Mouse (Mus musculus): Measurements from ENCODE around the gene Ing4. TPM values are rescaled to one million over a fixed set of nuclear protein-coding genes. Genes with fewer than 3 reads are reported as not detected.
"Not testable (repeated sequence)": the region's sequence is repeated elsewhere in the genome, so short reads cannot be mapped to it uniquely, and the experiment has no call there.

The Ing4 gene
- 10 to 100 TPM; 60.8 to 61.1 TPM for total RNA-seq (2021)
- long read RNA-seq, experiment 1, transcript Ing4-201 (8 exons, 1,629 nt): major isoform, 36 of 76 reads
- long read RNA-seq, experiment 1, transcript Ing4-205 (8 exons, 1,446 nt): minor isoform, 6 of 76 reads
- long read RNA-seq, experiment 1, partial matches to known transcripts: 2 of 76 reads
- long read RNA-seq, experiment 1, other reads (novel, unspliced or antisense): 31 of 76 reads
- long read RNA-seq, experiment 2, transcript Ing4-201 (8 exons, 1,629 nt): major isoform, 37 of 68 reads
- long read RNA-seq, experiment 2, transcript Ing4-205 (8 exons, 1,446 nt): minor isoform, 6 of 68 reads
- long read RNA-seq, experiment 2, partial matches to known transcripts: 0 of 68 reads
- long read RNA-seq, experiment 2, other reads (novel, unspliced or antisense): 25 of 68 reads

DNA sequence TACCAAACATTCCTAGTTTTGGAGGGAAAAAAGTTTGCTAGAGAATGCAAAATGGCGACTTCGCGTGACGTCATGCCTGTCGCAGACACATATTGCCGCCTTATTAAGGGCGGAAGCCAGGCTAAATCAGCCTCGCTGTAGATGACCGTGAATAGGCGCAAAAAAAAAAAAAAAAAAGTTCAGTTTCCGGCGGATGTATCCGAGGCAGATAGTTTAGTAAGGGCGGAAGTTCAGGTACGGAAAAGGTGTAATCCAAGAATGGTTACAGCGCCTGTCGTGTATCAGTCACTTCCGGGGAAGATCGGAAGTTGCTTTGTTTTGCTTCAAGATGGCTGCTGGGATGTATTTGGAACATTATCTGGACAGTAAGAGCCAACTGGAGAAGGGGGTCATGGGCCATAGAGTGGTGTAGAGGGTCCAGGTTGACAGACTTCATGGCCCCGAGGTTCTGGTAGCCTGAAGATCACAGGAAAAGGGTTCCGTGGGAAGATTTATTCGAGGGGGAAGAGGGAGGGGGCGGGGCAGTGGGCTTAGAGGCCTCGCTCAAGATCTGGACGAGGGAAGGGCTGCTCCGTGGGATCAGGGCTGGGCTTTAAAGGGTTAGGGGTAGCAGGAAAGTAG, at the start of gene Ing4:
Gene Ing4, plus strand, starts transcription at position 228 of the 621 bp plus-strand sequence.
- peak; percentile 93 to 95 for DNase-seq (ENCODE audit: low spot score in 2 of 2)
- intact Hi-C loops (cut with DNase I): loop anchor here (1.0 kb wide), 1 partner anchor 30 kb away; the partner anchor contains the start of gene Zfp384

DNA sequence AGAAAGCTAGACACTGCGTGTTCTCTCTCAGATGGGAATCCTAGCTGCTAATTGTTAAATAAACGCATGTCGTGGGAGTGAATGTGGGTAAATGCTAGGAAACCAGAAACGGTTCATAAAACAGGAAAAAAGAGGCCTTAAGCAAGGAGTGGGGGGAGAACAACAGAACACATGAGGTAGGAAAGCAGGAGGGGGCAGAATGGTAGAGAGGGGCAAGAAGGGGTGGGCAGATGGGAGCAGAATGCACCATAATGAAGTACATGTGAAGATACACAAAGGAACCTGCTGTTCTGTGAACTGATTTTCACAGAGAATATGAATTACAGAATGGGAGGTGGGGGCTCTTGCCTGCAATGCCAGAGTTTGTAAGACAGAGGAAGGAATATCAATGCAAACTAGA, 47.3 kb upstream of the Ing4 start:
- intact Hi-C loops (cut with DNase I): no loop called here
- peak in 1 of 2 experiments; percentile 67 for DNase-seq (ENCODE audit: low spot score in 2 of 2)

DNA sequence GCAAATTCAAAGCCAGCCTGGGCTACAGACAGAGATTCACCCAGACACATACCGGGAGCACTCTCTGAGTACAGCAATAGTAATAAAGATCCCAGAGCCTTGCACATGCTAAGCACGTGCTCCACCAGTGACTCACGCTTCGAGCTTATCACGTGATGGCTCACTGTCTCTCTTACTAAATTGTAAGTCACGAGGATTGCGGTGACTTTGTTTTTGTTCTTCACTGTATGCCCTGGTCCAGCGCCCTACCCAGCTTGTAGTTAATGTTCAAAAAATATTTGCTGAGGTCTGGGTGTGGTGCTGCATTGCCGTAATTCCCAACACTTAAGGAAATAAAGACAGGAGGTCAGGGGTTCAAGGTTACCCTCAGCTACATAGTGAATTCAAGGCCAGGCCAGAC, 46.2 kb upstream of the Ing4 start:
- intact Hi-C loops (cut with DNase I): no loop called here
- DNase-seq (ENCODE audit: low spot score in 2 of 2): no peak

DNA sequence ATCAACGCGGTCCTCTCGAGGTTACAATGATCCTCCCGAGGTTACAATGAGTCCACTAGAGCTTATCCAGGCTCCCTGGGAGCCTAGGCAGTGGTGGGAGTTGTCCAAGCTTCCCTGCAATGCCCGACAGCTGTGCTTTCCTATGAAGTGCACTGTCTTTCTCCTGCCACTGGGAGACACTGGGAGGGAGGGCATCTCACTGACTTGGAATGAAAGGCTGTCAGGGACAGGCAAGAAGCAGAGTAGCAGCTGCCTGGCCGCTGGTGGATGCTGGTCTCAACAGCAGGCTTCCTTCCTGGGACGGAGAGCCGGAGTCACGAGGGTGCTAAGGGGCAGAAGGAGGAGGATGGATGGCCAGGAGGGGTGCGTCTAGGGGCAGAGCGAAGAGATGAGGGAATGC, 45.7 kb upstream of the Ing4 start:
- intact Hi-C loops (cut with DNase I): no loop called here
- peak; percentile 30 to 58 for DNase-seq (ENCODE audit: low spot score in 2 of 2)

DNA sequence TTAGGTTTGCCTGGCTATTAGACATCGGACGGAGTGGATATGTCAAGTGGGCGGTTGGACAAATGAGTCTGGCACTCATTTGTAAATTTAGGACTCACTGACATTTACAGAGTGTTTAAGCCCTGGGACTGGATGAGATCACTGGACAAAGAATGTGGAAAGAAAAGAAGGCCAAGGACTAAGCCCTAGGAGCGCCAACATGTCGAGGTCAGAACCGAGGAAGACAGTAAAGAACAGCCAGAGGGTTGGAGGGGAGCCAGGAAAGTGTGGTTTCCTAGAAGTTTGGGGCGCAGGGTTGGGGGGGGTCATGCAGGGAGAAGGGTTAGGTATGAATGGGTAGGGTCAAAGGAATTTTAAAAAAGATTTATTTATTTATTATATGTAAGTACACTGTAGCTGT, 44.3 kb upstream of the Ing4 start:
- no peak for DNase-seq (ENCODE audit: low spot score in 2 of 2)
- intact Hi-C loops (cut with DNase I): no loop called here

DNA sequence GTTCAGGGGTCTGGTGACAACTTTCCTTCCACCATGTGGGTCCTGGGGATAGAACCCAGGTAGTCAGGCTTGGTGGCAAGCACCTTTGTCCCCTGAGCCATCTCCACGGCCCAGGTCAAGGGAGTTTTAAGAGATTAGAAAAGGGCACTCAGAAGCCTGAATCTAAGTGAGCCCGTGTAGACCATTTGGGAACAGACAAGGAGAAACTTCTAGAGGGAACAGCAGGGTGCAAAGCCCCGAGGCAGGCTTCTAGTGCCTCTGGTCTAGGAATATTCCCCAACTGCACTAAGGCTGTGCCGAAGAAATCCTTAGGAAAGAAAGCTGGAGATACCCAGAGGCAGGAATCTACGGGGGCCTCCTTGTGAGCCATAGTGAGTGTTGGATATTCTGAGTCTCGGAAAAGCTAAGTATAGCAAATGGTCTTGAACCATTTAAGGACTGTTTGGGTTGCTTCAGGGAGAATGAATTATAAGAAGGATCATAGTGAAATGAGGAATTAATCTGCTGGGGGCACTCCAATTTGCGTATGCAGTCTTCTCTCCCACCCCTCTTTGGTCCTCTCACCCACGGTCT, 43.6 kb upstream of the Ing4 start:
- intact Hi-C loops (cut with DNase I): no loop called here
- DNase-seq (ENCODE audit: low spot score in 2 of 2): no peak

DNA sequence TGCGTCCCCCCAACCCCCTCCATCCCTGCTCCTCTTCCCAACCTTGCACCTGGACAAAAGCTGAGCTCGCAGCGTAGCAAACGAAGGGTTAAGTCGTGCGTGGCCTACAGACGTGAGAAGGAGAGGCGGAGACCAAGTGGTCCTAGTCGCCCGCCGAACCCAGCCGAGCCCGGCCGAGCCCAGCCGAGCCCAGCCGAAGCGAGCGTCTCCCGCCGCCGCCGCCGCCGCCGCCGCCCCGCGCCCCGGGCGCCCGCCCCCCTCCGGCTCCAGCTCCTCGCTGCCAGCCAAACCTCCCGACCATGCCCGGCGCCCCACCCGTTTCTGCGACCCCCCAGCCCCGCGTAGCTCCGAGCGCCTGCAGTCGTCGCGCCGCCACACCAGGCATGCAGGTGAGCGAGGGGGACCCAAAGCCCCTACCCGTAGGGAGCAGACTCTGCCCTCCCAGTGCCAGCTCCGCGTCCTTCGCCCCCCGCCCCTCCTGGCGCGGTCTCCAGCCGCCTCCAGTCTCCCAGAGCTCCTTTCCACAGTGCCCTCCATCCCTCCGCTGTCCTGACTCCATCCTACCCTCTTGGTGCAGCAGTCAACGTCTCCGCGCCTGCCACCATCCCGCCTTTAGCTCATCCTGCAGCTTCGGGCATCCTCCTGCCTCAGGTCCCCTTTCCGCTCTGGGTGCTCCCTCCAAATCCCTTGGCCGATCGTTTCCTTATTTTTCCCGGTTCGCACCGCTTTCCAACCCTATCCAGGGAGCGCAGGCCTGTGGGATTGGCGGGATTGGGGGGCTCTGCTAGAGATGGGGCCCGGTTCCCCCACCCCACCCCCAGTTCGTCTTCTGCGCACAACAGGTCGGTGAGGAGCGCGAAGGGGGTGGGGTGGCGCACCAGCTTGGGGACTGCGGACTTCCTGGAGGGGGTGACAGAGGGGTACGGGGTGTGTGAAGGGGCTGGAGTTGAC, 42.7 kb upstream of the Ing4 start, which contains the start of gene Pianp:
Gene Pianp, plus strand, starts transcription at position 144 of the 951 bp plus-strand sequence.
- DNase-seq (ENCODE audit: low spot score in 2 of 2): peak; percentile 79 to 88
- intact Hi-C loops (cut with DNase I): no loop called here

DNA sequence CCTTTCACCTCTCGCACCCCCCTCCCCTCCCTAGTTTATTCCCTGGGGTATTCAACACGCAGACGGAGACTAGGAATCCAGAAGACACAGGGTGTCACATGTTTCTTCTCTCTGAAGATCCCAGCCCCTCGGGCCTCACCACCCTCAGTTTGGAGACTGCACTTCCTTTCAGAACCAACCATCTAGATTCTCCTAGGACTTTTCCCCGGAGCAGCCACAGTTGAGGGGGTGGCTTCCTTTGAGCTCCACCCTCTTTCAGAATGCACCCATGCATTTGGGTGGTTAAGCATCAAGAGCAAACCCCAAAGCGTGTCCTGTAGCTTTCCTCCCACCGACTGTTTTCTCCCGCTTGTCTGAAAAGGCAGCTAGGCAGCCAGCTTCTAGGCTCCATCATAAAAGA, 41.5 kb upstream of the Ing4 start:
- DNase-seq (ENCODE audit: low spot score in 2 of 2): peak; percentile 72 to 78

DNA sequence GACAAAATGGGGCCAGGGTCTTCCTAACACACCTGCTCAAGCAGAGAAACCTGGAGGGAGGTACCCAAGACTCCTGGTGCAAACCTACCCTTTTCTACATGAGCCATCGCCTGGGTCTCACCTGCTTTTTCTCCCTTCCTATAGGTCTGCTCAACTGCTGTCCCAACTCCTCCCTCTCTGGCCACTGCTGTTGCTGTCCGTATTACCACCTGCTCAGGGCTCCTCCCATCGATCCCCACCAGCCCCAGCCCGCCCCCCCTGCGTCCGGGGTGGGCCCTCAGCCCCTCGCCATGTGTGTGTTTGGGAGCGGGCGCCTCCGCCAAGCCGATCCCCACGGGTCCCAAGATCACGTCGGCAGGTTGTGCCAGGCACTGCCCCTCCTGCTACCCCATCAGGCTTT, 40.5 kb upstream of the Ing4 start:
- no peak for DNase-seq (ENCODE audit: low spot score in 2 of 2)
- intact Hi-C loops (cut with DNase I): no loop called here

More for the DNA sequence above, 41.5 kb upstream of the Ing4 start:
- intact Hi-C loops (cut with DNase I): no loop called here

DNA sequence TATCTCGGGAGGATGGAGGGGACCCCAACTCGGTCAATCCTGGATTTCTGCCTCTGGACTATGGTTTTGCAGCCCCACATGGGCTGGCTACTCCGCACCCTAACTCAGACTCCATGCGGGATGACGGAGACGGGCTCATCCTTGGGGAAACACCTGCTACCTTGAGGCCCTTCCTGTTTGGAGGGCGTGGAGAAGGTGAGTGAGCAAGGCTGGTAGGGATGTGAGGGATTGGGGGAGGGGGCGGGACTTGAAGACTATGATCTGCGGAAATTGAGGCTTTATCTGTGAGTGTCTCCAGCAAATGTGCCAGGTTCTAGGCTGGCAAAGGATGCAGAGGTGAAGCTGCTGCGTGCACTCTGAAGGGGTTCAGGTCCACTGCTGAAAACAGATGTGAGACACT, 40.0 kb upstream of the Ing4 start:
- intact Hi-C loops (cut with DNase I): no loop called here
- no peak for DNase-seq (ENCODE audit: low spot score in 2 of 2)

DNA sequence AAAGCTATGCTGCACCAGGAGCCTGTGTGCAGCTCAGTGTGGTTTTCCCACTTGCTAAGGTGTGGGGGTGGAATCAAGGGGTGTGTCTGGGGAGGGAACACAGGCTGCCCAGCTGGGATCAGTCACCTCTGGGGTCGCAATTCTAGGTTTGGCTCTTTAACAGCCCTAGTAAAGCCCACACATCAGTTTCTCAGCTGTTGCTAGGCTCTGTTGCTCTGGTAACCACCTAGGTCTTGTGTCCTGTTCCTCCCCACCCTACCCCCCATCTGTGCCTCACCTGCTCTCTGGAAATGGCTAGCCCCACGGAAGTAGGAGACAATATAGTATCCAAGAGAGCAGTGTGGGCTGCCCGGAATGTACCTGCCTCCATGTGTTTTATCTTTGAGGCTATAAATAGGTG, 35.9 kb upstream of the Ing4 start:
- intact Hi-C loops (cut with DNase I): no loop called here
- no peak for DNase-seq (ENCODE audit: low spot score in 2 of 2)

DNA sequence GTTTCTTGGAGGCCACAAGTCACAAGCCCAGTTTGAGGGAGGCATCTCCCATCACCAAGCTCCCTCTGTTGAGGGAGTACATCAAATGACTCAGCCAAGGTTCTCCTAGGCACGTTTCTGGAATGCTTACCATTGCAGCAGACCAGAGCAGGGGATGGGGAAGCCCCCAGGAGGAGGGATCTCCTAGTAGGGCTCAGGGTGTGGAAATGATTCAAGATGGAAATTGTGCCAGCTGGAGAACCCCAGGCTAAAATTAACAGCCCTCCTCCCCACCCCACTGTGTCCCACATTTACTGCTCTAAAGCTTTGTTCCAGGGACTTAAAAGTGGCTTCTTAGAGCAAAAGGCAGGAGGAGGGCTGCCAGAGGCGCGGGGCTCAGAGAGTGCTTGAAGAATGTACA, 34.5 kb upstream of the Ing4 start:
- DNase-seq (ENCODE audit: low spot score in 2 of 2): peak; percentile 59 to 80
- intact Hi-C loops (cut with DNase I): loop anchor here (5.0 kb wide), 1 partner anchor 73 kb away; the partner anchor contains the start of gene Mlf2

DNA sequence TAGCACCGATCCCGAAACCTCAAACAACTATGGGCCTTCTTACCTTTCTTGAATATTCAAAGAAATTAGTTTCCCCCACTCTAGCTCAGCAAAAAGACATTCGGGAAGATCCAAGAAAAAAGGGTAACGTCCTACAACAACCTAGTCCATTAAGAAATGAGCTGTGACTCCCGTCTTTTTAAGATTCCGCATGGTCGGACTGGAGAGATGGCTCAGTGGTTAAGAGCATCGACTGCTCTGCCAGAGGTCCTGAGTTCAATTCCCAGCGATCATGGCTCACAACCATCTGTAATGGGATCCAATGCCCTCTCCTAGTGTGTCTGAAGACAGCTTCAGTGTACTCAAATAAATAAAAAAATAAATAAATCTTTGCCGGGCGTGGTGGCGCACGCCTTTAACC, 31.5 kb upstream of the Ing4 start:
- intact Hi-C loops (cut with DNase I): loop anchor here (5.0 kb wide), 1 partner anchor 76 kb away; the partner anchor contains the start of gene Mlf2
- no peak for DNase-seq (ENCODE audit: low spot score in 2 of 2)

DNA sequence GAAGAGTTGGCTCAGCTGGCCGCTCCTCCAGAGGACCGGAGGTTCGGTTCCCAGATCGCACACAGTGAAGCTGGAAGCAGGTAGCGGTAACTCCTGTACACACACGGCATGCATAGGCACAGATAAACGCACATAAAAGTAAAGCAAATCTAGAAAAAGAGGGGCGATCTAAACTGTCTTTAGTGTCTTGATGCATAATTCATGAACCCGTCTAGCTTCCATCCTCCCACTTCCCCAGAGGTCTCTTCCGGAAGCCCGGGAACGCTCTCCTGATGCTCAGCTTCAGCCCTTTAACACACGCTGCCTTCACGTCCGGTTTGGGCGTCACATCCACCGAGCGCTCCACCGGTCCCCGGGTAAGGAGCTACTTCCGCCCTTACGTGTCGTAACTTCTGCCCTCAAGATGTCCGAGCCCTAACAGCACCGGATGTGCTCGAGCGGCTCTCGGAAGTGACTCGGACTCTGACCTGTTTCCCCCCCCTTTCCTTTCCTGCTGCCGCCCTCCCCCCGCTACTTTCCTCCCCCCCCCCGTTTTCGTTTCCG, 30.9 kb upstream of the Ing4 start:
- intact Hi-C loops (cut with DNase I): loop anchor here (1.0 to 5.0 kb wide), 2 partner anchors 31 to 76 kb away; partner anchors contain the start of genes Ing4 and Mlf2
- DNase-seq (ENCODE audit: low spot score in 2 of 2): peak; percentile 98 to 99

DNA sequence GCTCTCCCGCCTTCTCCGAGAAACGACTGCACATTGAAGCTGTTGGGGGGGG, 30.6 kb upstream of the Ing4 start, which contains the start of gene Zfp384:
Gene Zfp384, plus strand, starts transcription at position 17 of the 52 bp plus-strand sequence.
- DNase-seq (ENCODE audit: low spot score in 2 of 2): no peak
- intact Hi-C loops (cut with DNase I): loop anchor here (1.0 to 5.0 kb wide), 2 partner anchors 30 to 77 kb away; partner anchors contain the start of genes Ing4 and Mlf2

DNA sequence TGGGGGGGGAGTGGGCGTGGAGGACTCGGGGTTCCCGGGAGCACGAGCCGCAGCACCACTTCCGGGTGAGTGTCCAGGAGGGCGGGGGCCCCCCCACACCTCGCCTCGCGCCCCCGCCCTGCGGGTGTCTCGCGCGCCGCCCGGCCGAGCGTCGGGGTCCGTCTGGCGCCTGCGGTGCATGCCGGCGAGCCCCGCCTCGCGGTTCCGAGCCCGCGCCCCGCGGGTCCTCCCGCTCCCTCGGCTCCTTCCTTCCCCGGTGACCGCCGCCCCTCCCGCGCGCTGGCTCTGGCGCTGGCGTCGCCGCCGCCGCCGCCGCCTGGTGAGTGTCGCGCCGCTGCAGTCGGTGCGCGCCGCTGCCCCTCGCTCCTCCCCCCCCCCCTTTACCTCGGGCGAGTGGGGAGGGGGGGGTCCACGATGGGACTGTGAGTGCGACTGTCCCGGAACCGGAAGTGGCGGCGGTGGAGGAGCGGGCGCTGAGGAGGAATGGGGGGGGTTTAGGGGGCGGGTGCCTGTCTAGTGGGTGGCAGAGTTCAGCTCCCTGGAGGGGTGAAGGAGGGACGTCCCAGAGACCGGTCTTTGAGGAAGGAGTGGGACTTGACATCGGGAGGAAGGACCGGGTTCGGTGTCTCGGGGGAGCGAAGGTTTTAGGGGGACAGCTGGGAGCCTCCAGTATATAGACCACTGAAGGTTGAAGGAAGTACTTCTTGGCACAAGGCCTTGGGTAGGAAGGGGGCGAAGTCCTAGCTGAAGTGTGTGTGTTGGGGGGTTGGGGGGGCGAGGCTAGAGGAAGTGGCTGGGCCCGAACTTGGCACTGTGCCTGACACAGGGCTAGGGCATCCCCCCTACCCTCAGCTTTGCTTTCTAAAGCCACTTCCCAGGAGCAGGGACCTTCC, 30.1 kb upstream of the Ing4 start:
- peak; percentile 68 to 76 for DNase-seq (ENCODE audit: low spot score in 2 of 2)
- intact Hi-C loops (cut with DNase I): loop anchor here (1.0 to 5.0 kb wide), 2 partner anchors 30 to 77 kb away; partner anchors contain the start of genes Ing4 and Mlf2

DNA sequence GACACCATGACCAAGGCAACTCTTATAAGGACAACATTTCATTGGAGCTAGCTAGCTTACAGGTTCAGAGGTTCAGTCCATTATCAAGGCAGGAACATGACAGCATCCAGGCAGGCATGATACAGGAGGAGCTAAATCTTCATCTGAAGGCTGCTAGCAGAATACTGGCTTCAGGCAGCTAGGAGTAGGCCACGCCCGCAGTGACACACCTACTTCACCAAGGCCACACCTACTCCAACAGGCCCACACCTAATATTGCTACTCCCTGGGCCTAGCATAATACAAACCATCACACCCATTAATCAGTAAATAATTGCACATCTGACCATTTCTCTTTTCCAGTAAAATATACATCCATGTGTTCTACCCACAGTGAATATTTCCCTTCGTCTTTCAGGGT, 21.9 kb upstream of the Ing4 start:
- intact Hi-C loops (cut with DNase I): no loop called here
- no peak for DNase-seq (ENCODE audit: low spot score in 2 of 2)

DNA sequence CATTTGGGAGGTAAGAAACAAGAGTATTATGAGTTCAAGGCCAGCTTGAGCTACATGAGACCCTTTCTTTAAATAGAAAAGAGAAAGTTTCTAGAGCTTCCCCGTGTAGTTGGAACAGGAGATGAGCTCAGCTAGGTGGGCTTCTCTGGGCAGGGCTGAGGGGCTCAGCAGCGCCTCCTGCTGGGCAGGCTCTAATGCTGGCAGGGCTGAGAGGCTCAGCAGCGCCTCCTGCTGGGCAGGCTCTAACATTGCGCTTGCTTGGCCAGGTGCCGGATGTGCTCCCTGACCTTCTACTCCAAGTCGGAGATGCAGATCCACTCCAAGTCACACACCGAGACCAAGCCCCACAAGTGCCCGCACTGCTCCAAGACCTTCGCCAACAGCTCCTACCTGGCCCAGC, 9.0 kb upstream of the Ing4 start:
- intact Hi-C loops (cut with DNase I): not testable (repeated sequence)
- peak; percentile 29 to 30 for DNase-seq (ENCODE audit: low spot score in 2 of 2)

All from left cerebral cortex, postnatal 14 days (tissue).